Mouse (Mus musculus): Measurements from ENCODE around the gene Npc2. TPM values are rescaled to one million over a fixed set of nuclear protein-coding genes. Genes with fewer than 3 reads are reported as not detected.

The Npc2 gene
- polyA plus RNA-seq, 1 experiment from 2014 or later = 72.3 TPM

DNA sequence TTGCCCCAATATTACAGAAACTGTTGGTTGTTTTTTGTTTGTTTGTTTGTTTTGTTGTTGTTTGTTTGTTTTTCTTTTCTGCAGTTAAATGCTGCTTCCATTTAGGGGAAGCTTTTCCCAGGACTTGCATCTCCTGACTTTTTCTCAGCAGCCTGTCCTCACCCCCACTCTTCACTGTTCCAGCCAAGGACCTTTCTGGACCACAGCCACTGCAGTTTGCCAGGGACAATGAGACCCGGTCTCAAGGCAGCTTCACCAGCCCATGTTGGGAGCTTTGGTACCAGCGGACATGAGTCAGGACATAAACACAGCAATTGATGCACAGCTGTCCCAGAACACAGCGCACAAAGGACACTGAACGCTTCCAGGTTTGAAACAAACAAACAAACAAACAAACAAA, 66.1 kb downstream of the Npc2 start:
- peaks cover 2% of the 10 kb centered on the region; the same call in 1 of the 2 replicates for H3K4me1 ChIP-seq (replicated peaks; ENCODE audit: control insufficient read depth, insufficient read depth, low read length)
- no peak for ATAC-seq (replicated peaks; ENCODE audit: low FRiP score)

More for the DNA sequence above, 66.1 kb downstream of the Npc2 start:
- no peak for DNase-seq (ENCODE audit: low spot score)
- 78% methylated on average over 4 of the region's 4 CpGs for WGBS
- Histone ChIP-seq H3K27ac (ENCODE audit: low read depth, low read length) (no peak overlapping the region), H3K36me3 (ENCODE audit: control insufficient read depth, insufficient read depth, low read length) (no peaks in the 10 kb centered on the region), H3K9me3 (ENCODE audit: control insufficient read depth, low read length) (no peaks in the 10 kb centered on the region), H3K27me3 (ENCODE audit: control insufficient read depth, insufficient read depth, low read length) (no peaks in the 10 kb centered on the region), H3K4me2 (ENCODE audit: low read depth, low read length, severe bottlenecking) (no peak overlapping the region), H3K4me3 (ENCODE audit: low read depth, low read length) (no peak overlapping the region), H3K9ac (ENCODE audit: low read length) (no peak overlapping the region)

Other genes with a start within 250 kb of the Npc2 start
- not detected in 2 replicates for gene Vsx2, start 203.4 kb downstream of the Npc2 start, polyA plus RNA-seq (2014; fragmentation: Nextera tagmentation; extraction: Ambion mirVana)
- 12.1 and 14.2 TPM in 2 replicates for gene Abcd4, start 155.7 kb downstream of the Npc2 start, polyA plus RNA-seq (2014; fragmentation: Nextera tagmentation; extraction: Ambion mirVana)
- gene Vrtn, start 132.1 kb downstream of the Npc2 start, polyA plus RNA-seq (2014; fragmentation: Nextera tagmentation; extraction: Ambion mirVana) = not detected in 2 replicates
- 0.20 and 0.23 TPM in 2 replicates for gene Syndig1l, start 74.3 kb downstream of the Npc2 start, polyA plus RNA-seq (2014; fragmentation: Nextera tagmentation; extraction: Ambion mirVana)
- gene Isca2, start 99 bp upstream of the Npc2 start, polyA plus RNA-seq (2014; fragmentation: Nextera tagmentation; extraction: Ambion mirVana) = 156 and 162 TPM in 2 replicates
- 0.65 TPM in 1 of 2 replicates, not detected in the other for gene Ltbp2, start 103.4 kb upstream of the Npc2 start, polyA plus RNA-seq (2014; fragmentation: Nextera tagmentation; extraction: Ambion mirVana)
- gene Fcf1, start 197.7 kb upstream of the Npc2 start, polyA plus RNA-seq (2014; fragmentation: Nextera tagmentation; extraction: Ambion mirVana) = 141 and 148 TPM in 2 replicates
- 25.1 and 29.3 TPM in 2 replicates for gene Arel1, start 197.7 kb upstream of the Npc2 start, polyA plus RNA-seq (2014; fragmentation: Nextera tagmentation; extraction: Ambion mirVana)
- 46.8 and 55.5 TPM in 2 replicates for gene Ylpm1, start 223.2 kb upstream of the Npc2 start, polyA plus RNA-seq (2014; fragmentation: Nextera tagmentation; extraction: Ambion mirVana)